Mouse (Mus musculus) retina, postnatal 7 days (tissue): Measurements from ENCODE around the gene Gpr6.

Experiments used
- DNase-seq: peaks from one replicate; pipeline ENCODE4 v3.0.0-alpha.2; 2012; ENCODE audit warnings: low read depth, low spot score

Gene Gpr6

GRCm38 (mm10) chr10:41072116-41072515 is at the start of gene Gpr6:
Gene Gpr6 (minus strand): TSS chr10:41072285.
- DNase-seq = no peak

GRCm38 (mm10) chr10:41100060-41100459 is 28.0 kb upstream of the Gpr6 start:
- DNase-seq = no peak

GRCm38 (mm10) chr10:41098137-41098536 is 26.1 kb upstream of the Gpr6 start:
- DNase-seq = no peak

GRCm38 (mm10) chr10:41088852-41089251 is 16.8 kb upstream of the Gpr6 start:
- DNase-seq = no peak

- no peak for DNase-seq
Measured at GRCm38 (mm10) chr10:41071696-41072095, 389 bp downstream of the Gpr6 start.

- no peak for DNase-seq
Measured at GRCm38 (mm10) chr10:41070693-41071651, 1.1 kb downstream of the Gpr6 start.

- DNase-seq = no peak
Measured at GRCm38 (mm10) chr10:41060250-41060831, 11.7 kb downstream of the Gpr6 start.

GRCm38 (mm10) chr10:41055581-41055980 is 16.5 kb downstream of the Gpr6 start:
- DNase-seq = no peak

GRCm38 (mm10) chr10:41054005-41054404 is 18.1 kb downstream of the Gpr6 start:
- DNase-seq = no peak

- DNase-seq = no peak
Measured at GRCm38 (mm10) chr10:41042272-41042671, 29.8 kb downstream of the Gpr6 start.

GRCm38 (mm10) chr10:41041478-41041877 is 30.6 kb downstream of the Gpr6 start:
- DNase-seq = no peak

- no peak for DNase-seq
Measured at GRCm38 (mm10) chr10:41040530-41041085, 31.5 kb downstream of the Gpr6 start.

GRCm38 (mm10) chr10:41038476-41038875 is 33.6 kb downstream of the Gpr6 start:
- no peak for DNase-seq

GRCm38 (mm10) chr10:41037722-41038121 is 34.4 kb downstream of the Gpr6 start:
- no peak for DNase-seq

- no peak for DNase-seq
Measured at GRCm38 (mm10) chr10:41032811-41033210, 39.3 kb downstream of the Gpr6 start.

GRCm38 (mm10) chr10:41024860-41025259 is 47.2 kb downstream of the Gpr6 start:
- DNase-seq = no peak

- DNase-seq = no peak
Measured at GRCm38 (mm10) chr10:41024406-41024805, 47.7 kb downstream of the Gpr6 start.

GRCm38 (mm10) chr10:41022226-41022625 is 49.9 kb downstream of the Gpr6 start:
- no peak for DNase-seq
